Mouse (Mus musculus) hindbrain, embryonic 14.5 days (tissue): Measurements from ENCODE around the gene Frmd8. TPM values are rescaled to one million over a fixed set of nuclear protein-coding genes. Genes with fewer than 3 reads are reported as not detected.

Experiments used
- ATAC-seq: fragments of 200-750 bp; cut with Nextera tagmentation; 2 replicates; pipeline ENCODE4 v1.8.0; 2017; ENCODE audit warnings: moderate number of reproducible peaks, mild to moderate bottlenecking, moderate TSS enrichment, moderate library complexity; ENCODE audit not compliant: low FRiP score
- DNase-seq: peaks from one replicate; pipeline ENCODE4 v3.0.0-alpha.2; 2015; ENCODE audit warnings: low spot score
- H3K27ac ChIP-seq: fragments of 300-500 bp; sonication (generic); 2 replicates; pipeline ENCODE4 v1.5.1; 2014; ENCODE audit warnings: mild to moderate bottlenecking, moderate library complexity
- H3K27me3 ChIP-seq: fragments of 300-500 bp; sonication (generic); 2 replicates; pipeline ENCODE4 v1.6.1; 2014; ENCODE audit warnings: mild to moderate bottlenecking, low read length, mixed read lengths; ENCODE audit not compliant: control insufficient read depth, insufficient read depth
- H3K36me3 ChIP-seq: fragments of 300-500 bp; sonication (generic); replicated peaks from 2 replicates; pipeline ENCODE4 v1.6.1; 2014; ENCODE audit not compliant: control insufficient read depth, insufficient read depth
- H3K4me1 ChIP-seq: fragments of 300-500 bp; sonication (generic); replicated peaks from 2 replicates; pipeline ENCODE4 v1.6.1; 2014; ENCODE audit warnings: antibody characterized with exemption, low read length, mixed read lengths; ENCODE audit not compliant: control insufficient read depth, insufficient read depth
- H3K4me2 ChIP-seq: fragments of 300-500 bp; sonication (generic); replicated peaks from 2 replicates; pipeline ENCODE4 v1.6.1; 2014; ENCODE audit warnings: mild to moderate bottlenecking, moderate library complexity
- H3K4me3 ChIP-seq: fragments of 300-500 bp; sonication (generic); replicated peaks from 2 replicates; pipeline ENCODE4 v1.5.1; 2014; ENCODE audit warnings: mild to moderate bottlenecking, low read length
- H3K9ac ChIP-seq: fragments of 300-500 bp; sonication (generic); 2 replicates; pipeline ENCODE4 v1.6.1; 2014
- H3K9me3 ChIP-seq: fragments of 300-500 bp; sonication (generic); 2 replicates; pipeline ENCODE4 v1.6.1; 2016; ENCODE audit warnings: low read length; ENCODE audit not compliant: control insufficient read depth
- WGBS: fragments of 180-500 bp; shearing (Covaris S2); extraction: QIAGEN DNeasy Blood & Tissue Kit; methylation state at CpG from one replicate; pipeline ENCODE4 v1.1.7; 2014; 5-methylcytosine and 5-hydroxymethylcytosine counted together
- polyA plus RNA-seq: library from polyadenylated mRNA; unstranded; fragments of >200 nt; fragmentation: Nextera tagmentation; extraction: Ambion mirVana; gene quantifications from 2 replicates; pipeline ENCODE4 v1.2.1, GENCODE M21; 2014

The Frmd8 gene
- polyA plus RNA-seq, 1 experiment from 2014 or later: 11.3 TPM

- DNase-seq (no peak), ATAC-seq (no peak)
- H3K4me3 ChIP-seq: 0 out of 2 replicates have a peak overlapping the region, but pooled peaks have one; percentile 4
- no peaks in the 10 kb centered on the region for H3K9me3 ChIP-seq
- peaks cover 55% of the 10 kb centered on the region for H3K4me1 ChIP-seq
- WGBS: 57% methylated on average over 14 of the region's 14 CpGs
- peak overlapping the region; percentile 84; the same call in 1 of the 2 replicates for H3K4me2 ChIP-seq
- peak overlapping the region; percentile 44 for H3K9ac ChIP-seq
- peak overlapping the region; percentile 99 for H3K27ac ChIP-seq
- H3K36me3 ChIP-seq: peaks cover 17% of the 10 kb centered on the region
- H3K27me3 ChIP-seq: no peaks in the 10 kb centered on the region
Measured at GRCm38 (mm10) chr19:5848032-5848825, 26.8 kb downstream of the Frmd8 start.

- Histone ChIP-seq H3K9me3 (no peaks in the 10 kb centered on the region), H3K27ac (peak overlapping the region; percentile 99), H3K4me2 (peak overlapping the region; percentile 84), H3K36me3 (peaks cover 9% of the 10 kb centered on the region), H3K4me1 (peaks cover 63% of the 10 kb centered on the region), H3K4me3 (no peak overlapping the region), H3K9ac (peak overlapping the region; percentile 69; the same call in 1 of the 2 replicates), H3K27me3 (no peaks in the 10 kb centered on the region)
- WGBS: 36% methylated on average over 4 of the region's 4 CpGs
- DNase-seq (no peak), ATAC-seq (no peak)
Measured at GRCm38 (mm10) chr19:5847306-5847796, 27.7 kb downstream of the Frmd8 start.

- Histone ChIP-seq H3K4me2 (peak overlapping the region; percentile 84), H3K27me3 (no peaks in the 10 kb centered on the region), H3K9ac (peak overlapping the region; percentile 69), H3K9me3 (no peaks in the 10 kb centered on the region), H3K27ac (peak overlapping the region; percentile 99), H3K36me3 (peaks cover 3% of the 10 kb centered on the region), H3K4me3 (peak overlapping the region; percentile 31), H3K4me1 (peaks cover 68% of the 10 kb centered on the region)
- WGBS: 1% methylated on average over 16 of the region's 16 CpGs
- ATAC-seq (peak; percentile 83), DNase-seq (peak; percentile 83)
Measured at GRCm38 (mm10) chr19:5846557-5847305, 28.3 kb downstream of the Frmd8 start.

- Histone ChIP-seq H3K36me3 (no peaks in the 10 kb centered on the region), H3K27ac (peak overlapping the region; percentile 99), H3K27me3 (no peaks in the 10 kb centered on the region), H3K9ac (peak overlapping the region; percentile 69), H3K4me3 (peak overlapping the region; percentile 31), H3K9me3 (no peaks in the 10 kb centered on the region), H3K4me2 (peak overlapping the region; percentile 84), H3K4me1 (peaks cover 68% of the 10 kb centered on the region)
- DNase-seq (no peak), ATAC-seq (peak; percentile 41)
- under 1% methylated on average over 7 of the region's 7 CpGs for WGBS
Measured at GRCm38 (mm10) chr19:5846154-5846553, 28.9 kb downstream of the Frmd8 start.

GRCm38 (mm10) chr19:5845319-5846135 is 29.5 kb downstream of the Frmd8 start:
- Histone ChIP-seq H3K27me3 (no peaks in the 10 kb centered on the region), H3K9ac (peak overlapping the region; percentile 69), H3K4me1 (peaks cover 68% of the 10 kb centered on the region), H3K4me2 (peak overlapping the region; percentile 84), H3K4me3 (peak overlapping the region; percentile 31), H3K9me3 (no peaks in the 10 kb centered on the region), H3K27ac (peak overlapping the region; percentile 99), H3K36me3 (no peaks in the 10 kb centered on the region)
- DNase-seq: peak; percentile 89
- 6% methylated on average over 45 of the region's 45 CpGs for WGBS
- ATAC-seq: peak; percentile 63

- H3K9me3 ChIP-seq: no peaks in the 10 kb centered on the region
- no peaks in the 10 kb centered on the region for H3K27me3 ChIP-seq
- peaks cover 68% of the 10 kb centered on the region for H3K4me1 ChIP-seq
- DNase-seq (no peak), ATAC-seq (no peak)
- 84% methylated on average over 12 of the region's 12 CpGs for WGBS
- peak overlapping the region; percentile 31 for H3K4me3 ChIP-seq
- peak overlapping the region; percentile 99 for H3K27ac ChIP-seq
- peak overlapping the region; percentile 84 for H3K4me2 ChIP-seq
- H3K9ac ChIP-seq: peak overlapping the region; percentile 69
- no peaks in the 10 kb centered on the region for H3K36me3 ChIP-seq
Measured at GRCm38 (mm10) chr19:5844831-5845318, 30.2 kb downstream of the Frmd8 start.

GRCm38 (mm10) chr19:5843781-5844691 is 31.0 kb downstream of the Frmd8 start:
- Histone ChIP-seq H3K4me1 (peaks cover 65% of the 10 kb centered on the region), H3K27me3 (no peaks in the 10 kb centered on the region), H3K4me3 (no peak overlapping the region), H3K9me3 (no peaks in the 10 kb centered on the region), H3K4me2 (peak overlapping the region; percentile 84), H3K9ac (0 out of 2 replicates have a peak overlapping the region, but pooled peaks have one; percentile 69), H3K36me3 (no peaks in the 10 kb centered on the region), H3K27ac (0 out of 2 replicates have a peak overlapping the region, but pooled peaks have one; percentile 99)
- ATAC-seq: no peak
- no peak for DNase-seq
- WGBS: 77% methylated on average over 30 of the region's 30 CpGs
